Mouse (Mus musculus) spleen, postnatal 4 days (tissue): ENCODE results near the gene Baz1a.

ENCODE experiments used
- DNase-seq, 2 experiments: peaks; one replicate each; pipeline ENCODE4 v3.0.0; 2022; ENCODE audit warnings: low spot score in 2 of 2

The Baz1a gene

DNA sequence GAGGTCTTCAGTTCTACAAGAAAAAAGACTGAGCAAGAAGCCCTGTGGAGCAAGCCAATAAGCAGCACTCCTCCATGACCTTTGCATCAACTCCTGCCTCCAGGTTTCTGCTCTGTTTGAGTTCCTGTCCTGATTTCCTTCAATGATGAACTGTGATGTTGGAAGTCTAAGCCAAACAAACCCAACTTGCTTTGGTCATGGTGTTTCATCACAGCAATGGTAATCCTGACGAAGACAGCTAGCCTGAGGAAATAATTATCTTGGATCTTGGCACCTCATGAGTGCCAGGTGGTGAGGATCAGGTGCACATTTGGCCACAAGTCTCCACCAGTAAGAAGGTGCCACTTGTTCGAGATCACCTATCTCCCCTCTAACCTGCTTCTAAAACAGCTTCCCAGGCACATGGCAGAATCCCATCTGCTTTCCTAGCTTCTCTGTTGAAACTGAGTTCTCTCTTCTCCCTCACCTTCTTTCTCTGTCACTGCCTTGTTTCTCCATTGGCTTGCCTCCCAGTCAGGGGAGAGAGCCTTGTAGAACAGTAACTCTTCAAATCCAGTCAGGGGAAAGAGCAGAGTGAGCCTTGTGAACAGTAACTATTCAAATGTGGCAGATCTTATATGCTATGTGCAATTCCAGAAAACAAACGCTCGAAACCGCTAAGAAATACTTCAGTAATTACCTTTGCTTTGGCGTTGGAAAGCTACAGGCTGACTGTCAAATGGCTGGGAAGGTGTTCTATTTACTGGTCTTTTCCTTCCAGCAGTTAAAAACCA is at the start of gene Baz1a:
TSS of gene Baz1a (minus strand) at position 723 of the 773 bp plus-strand sequence.
- no peak for DNase-seq

DNA sequence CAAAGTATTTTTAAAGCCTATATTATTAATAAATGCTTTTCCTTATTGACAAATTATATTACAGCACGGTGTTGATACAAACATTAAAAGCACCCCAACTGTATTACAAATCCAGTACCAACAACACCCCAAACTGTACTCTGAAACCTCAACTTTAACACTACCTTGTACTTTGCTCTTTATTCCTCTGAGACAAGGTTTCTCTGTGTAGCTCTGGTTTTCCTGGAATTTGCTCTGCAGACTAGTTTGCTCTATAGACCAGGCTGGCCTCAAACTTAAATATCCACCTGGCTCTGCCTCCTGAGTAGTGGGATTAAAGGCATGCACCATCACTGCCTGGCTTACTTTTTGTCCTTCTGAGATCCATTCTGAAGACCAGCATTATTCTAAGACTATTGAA is 48.0 kb upstream of the Baz1a start:
- DNase-seq = no peak

DNA sequence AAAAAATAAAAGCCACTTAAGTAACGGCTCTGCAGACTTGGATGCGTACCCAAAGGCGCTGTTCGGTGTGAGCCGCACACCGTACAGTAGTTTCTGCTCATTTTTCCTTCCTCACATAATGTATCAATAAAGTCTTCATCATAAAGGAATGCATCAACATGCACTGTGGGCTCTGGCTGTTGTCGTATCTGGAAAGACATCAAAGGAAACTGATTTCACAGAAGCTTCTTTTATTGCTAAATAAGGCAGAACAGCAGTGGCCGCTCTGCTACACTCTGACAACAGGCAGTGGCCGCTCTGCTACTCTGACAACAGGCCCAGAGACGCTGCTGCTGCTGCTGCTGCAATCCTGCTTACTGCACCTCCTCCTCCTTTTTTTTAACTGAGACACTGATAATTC is 46.9 kb upstream of the Baz1a start:
- DNase-seq = no peak

DNA sequence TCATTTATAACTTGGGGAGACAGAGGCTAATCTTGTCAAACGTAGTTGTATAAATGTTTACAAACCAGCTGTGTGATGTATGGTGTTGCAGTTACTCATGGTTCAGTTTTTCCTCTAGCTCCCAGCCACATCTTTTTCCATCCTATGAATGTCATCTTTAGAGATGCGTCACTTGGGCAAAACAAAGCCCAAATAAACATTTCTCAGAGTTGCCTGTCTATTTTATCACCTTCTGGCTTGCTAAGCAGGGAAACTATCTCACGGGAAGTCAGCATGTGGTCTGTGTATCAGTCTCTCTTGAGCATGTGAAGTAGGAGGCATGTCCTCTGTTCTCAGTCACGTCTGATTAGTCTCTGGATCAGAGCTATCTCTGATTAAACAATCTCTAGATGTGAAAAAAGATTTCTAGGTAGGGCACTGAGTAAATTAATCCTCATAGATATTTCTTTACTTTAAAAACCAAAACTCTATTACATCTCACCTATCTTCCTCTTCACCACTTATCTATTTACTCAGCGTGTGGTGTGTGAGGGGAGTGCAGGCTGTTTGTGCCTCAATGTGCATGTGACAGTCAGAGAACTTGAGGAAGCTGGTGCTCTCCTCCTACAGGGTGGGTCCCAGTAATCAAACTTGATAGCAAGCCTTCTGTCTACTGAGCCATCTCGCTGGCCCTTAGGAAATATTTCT is 46.2 kb upstream of the Baz1a start:
- DNase-seq = no peak

DNA sequence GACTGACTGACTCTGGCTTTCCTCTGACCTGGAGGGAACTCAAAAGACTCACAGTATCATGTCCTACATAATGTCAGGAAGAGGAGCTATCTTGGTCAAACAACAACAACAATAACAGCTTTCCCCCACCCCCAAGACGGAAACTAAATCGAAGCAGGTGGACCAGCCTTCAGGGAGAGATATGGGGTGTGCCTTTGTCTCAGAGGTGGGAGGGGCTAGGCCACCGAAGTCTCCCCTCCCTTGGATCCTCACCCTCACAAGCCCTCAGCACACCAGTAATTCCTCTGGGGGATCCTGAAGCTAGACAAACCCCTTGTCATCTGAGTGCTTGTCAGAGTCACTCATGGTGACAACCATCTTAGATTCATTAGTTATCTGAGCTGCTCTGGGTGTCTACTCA is 45.7 kb upstream of the Baz1a start:
- DNase-seq = no peak

DNA sequence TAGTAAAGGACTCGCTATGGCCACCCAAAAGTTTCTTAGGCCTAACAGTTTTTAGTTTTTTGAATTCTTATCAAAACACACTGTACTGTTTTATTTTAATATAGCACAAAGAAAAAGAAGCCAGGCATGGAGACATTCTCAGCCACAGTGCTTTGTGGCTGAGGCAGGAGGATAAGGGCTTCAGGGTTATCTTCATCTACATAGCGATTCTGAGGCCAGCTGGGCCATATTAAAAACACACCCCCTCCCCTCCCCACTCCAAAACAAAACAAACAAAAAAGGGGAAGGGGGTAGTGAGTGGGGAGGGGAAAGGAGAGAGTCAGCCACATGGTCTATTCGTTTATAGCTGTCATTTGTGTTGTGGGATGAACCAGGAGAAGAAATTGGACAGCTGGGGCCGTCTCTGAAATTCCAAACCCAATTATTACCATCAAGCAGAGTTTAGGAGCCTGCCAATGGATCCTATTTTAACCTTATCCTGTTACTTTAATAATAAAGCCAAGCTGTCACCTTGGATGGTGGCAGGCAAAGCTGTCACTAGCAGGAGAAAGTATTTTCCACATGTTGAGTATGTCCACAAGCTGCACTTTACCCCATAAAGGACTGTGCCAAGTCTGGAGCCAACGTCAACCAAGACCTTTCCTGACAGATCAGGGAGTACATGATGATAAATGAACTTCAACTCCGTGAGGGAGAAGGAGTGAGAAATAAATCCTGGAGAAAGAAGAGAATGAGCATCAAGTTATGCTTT is 44.9 kb upstream of the Baz1a start:
- DNase-seq = no peak

DNA sequence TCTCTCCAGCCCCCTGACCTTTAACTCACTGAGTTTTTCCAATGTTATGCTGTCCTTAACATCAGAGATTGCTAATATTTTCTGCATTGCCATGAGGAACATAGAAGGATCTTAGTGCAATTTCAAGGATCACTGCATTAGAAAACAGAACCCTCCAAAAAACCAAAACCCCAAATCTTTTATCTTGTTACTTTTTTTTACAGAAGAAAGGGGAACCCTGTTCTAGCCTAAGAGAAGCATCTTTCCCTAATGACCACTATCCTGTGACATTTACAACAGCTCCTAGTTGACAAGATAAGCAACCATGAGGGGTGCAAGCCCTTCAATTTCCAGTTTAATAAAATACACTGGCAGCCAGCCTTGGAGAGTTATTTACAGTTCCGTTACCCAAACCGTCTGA is 42.6 kb upstream of the Baz1a start:
- no peak for DNase-seq

DNA sequence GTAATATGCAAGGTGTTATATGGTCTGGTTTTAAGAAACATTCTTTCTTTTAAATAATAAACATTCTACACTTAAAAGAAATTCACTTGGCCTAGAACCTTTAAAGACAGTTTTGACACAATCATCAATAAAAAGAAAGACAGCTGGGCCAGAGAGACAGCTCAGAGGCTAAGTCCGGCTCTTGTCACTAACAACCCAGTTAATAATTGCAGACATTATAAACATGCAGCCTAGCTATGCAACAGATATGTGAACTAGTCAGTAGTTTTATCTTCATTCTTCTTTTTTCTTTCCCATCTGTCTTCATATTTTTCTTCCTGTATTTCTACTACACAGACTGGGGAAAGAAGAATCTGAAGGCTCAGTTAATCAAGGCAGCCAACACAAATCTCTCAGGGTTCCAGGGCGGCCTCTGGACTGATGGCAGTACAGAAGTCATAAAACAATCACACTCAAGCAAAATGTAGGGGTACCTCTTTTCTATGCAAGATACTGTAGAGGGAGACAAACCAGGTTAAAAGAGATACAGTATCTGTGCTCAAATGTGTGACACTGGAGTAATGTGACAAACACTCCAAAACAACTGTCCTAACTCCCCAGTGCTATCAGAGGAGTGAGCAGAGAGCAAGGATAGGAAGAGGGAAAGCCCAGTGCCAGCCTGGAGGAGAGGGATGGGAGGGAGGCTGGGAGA is 40.5 kb upstream of the Baz1a start:
- DNase-seq = no peak

DNA sequence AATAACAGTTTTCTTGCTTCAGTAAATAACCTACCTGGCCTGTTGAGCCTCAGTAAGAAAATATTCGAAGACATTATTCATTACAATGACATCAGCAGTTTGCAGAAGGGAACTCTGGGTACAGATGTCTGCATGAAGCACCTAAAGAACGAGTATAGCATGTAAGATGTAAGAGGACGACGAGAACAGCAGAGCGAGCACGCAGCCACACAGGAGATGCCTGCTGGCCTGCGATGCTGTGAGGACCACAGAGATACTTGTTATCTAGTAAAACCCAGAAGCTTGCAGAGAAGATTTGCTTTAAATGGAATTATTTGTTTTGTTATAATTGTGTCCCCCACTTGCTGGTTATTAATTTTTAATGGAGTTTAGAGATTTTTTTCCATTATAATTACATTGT is 39.1 kb upstream of the Baz1a start:
- DNase-seq = peak in 1 of 2 experiments; percentile 22

DNA sequence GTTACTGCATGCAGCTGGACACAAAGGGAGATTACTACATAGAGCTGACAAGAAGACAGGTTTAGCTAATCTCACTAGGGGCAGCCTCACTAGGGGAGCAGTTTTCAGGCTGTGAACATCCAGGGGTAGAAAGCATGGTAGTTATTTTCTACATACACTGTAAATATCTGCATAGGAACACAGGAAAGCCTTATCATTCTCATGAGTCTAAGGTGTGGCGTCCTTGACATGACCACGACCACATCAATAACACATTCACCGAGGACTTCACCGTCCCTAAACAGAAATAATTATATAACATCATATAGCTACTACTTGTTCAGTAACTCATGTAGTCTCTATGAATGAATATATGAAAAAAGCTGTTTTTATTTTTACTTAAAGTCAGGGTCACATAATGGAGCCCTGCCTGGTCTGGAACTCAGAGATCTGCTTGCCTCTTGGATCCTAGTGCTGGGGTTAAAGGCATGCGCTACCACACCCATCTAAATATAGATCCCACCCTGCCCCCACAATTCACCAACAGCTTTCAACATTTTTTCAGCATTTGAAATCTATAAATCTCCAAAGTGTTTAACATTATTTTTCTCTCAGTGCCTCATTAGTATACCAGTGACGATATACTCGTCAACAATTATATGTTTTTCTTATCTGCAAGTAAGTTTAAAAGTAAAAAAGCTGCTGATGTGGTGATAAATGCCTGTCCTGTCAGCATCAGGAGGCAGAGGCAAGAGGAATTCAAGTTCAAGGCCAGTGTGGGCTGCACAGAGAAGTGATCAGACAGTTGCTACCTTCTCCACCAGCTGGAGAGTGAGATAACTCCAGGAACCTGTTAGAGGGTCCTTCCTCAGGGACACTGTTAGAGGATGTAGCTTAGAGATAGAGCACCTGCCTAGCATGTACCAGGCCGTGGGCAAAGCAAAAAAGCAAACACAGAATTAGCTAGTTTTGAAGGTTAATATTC is 37.3 kb upstream of the Baz1a start:
- peak in 1 of 2 experiments; percentile 49 for DNase-seq

DNA sequence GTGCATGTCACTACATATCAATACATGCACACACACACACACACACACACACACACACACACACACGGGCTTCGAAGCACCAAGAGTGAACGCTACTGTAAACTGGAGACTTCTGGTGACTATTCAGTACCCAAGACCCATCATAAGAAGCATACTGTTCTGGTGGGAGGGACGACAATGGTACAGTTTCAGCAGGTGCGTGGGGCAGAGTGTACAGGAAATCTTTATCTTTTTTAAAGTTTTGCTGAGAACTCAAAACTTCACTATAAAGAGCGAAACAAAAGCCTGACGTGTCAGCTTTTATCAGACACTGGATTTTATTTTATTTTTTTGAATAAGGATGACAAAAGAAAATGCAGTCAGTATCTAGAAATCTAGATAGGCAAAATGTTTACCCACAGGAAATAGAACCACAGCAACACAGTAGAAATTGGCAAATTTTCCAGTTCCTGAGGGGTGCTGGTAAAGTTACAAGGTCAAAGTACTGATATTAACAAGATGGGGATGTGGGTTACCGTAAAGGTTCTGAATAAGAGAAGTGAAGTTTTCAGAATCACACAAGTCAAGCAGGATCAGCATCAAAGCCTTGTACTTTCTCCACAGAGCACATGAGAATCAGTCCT is 35.7 kb upstream of the Baz1a start:
- DNase-seq = no peak

DNA sequence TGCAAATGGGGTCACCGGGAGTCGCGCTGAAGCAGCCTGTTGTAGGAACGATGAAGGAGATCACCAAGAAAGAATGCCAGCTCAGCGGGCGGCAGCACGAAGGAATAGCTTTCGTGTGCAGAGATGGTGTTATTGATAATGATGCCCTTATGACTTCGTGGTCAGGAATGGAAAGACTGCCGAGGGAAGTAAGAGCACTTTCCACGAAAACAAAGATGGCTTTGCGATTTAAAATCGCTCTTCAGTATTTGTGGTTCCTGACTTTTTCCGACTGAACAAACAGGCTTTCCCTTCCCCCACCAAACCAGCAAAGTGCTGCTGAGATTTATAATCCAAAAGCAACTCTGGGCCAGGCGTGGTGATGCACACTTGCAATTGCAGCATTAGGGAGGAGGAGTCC is 26.9 kb upstream of the Baz1a start:
- no peak for DNase-seq

DNA sequence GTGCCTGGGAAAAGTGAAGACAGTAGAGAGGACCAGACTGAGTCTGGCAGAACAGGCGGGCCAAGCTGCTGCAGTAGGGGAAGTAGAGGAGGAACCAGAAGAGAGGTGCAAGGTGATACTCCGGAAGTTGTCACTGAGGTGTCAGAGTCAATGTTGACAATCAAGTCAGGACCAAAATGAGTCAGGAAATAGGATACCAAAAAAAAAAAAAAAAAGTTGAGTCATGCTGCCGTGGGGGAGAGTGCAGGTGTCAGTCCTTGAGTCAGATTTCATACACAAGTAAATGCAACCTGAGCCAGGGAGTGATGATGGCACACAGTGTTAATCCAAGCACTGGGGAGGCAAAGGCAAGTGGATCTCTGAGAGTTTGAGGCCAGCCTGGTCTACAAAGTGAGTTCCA is 12.9 kb upstream of the Baz1a start:
- DNase-seq = no peak

DNA sequence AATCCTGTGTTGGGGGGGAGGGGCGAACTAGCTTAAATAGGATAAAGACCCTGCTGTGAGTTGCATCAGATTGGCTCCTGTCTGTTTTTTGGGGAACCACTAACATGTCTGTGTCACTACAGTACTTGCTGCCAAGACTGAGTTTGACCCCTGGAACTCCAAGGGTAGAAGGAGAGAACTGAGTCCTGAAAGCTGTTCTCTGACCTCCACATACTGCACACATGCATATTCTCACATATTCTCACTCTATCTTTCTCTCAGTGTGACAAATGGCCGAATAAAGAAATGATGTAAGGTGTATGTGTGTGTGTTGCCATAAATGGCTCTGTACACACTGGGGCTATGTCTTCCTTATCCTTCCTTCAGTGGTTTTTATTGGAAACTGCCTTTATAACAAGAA is 9.1 kb upstream of the Baz1a start:
- DNase-seq = no peak

DNA sequence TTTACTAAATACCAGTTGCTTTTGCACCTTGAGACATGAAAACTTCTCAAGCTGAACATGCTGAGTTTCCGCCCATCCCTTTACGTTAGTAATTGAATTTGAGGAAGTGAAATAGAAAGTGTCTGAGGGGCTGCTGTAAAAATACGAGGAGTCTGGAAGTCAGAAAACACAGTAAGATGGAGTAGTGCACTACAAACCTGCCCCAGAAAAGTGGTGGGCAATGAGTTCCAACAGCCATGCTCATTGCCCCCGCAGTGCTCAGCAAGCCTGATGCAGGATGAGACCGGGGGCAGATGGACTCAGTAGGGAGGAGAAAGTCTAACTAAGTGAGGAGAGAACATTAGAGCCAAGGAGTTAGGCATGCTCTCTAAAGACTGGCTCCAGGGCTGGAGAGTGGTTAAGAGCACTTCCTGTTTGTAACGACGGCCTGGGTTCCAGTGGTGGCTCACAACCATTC is 5.3 kb upstream of the Baz1a start:
- DNase-seq = peak in 1 of 2 experiments; percentile 67

DNA sequence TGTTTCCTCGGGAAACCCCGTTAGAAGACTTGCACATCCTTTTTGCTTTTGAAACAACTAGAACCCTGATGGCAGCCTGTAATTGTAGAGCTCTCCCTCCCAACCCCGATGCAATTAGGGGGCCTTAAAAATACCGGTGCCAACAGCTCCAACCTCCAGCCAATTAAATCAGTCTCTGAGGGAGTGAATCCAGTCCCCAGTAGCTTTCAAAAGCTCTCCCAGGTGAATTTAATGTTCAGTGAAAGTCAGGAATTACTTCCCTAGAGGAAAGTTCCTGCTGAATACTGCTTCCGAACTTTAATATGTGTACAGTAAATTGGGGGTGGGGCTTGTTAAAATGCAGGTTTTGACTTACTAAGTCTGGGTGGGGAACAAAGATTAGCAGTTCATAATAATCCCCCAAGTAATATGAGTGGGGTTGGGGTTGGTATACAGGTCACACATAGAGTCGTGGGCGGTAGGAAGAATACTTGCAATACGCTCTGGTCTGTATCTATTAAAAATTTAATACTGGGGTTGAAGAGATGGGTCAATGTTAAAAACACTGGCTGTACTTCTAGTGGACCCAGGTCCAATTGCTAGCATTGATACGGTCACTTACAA is 3.1 kb upstream of the Baz1a start:
- no peak for DNase-seq

DNA sequence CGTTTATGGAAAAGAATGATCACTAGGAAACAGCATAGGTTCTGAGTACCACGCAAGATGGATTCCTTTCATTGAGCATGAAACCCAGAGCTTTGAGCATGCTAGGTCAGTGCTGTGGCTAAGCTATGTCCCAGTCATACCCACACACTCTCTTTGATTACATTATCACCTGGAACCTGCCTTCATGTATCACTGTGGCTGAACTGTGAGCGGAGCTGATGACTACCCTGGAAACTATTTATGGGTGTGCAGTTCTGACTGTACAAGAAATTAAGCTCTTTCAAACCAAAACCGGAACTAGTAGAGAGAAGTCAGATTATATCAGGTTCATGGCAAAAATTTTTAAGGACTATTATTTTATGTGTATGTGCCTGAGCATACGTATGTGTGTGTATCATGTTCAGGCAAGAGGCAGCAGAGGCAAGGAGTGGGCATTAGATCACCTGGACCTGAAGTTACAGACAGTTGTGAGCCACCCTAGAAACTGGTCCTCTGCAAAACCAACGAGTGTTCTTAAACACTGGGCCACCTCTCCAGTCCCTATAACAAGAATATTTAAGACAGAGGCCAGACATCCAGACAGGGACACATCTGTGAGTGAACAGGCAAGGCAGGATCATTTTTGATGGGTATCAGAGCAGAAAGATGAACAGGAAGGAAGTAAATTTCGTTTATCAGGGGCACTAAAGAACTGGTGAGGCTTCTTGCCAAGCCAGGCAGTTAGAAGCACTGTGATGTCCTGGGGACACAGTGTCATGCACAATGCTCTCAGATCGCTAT is 2.4 kb upstream of the Baz1a start:
- no peak for DNase-seq

DNA sequence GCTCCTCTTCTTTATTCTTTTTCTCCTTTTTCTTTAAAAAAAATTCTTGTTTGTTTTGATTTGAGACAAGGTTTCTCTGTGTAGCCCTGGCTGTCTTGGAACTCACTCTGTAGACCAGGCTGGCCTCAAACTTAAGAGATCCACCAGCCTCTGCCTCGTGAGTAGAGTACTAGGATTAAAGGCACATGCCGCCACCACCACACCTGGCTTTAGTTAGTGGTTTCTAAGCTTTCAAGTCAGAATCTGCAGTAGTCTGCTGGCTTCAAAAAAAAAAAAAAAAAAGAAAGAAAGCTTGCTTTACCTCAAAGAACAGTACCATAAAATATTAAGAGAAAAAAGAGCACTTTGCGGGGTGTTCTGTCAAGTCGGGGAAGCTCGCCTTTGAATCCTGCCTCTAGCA is 1.3 kb upstream of the Baz1a start:
- DNase-seq = no peak

DNA sequence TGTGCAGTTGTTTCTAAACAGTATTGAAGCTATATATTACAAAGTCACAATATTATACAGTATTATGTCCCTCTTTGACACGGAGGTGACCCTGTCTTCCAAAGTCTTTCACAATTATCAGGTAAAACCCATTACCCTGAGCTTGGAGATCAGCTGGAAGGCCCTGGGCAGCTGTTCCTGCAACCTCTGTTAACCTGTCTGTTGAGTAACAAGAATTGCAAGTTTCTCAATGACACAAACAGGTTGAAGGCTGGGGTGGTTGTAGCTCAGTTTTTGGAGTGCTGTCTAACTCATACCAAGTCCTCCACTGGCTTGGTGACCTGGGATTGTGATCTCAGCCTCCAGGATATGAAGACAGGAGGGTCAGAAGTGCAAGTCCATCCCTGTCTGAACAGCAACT is 1.1 kb downstream of the Baz1a start:
- no peak for DNase-seq
